Mouse (Mus musculus): ENCODE measurements around the gene Cxcl2. TPM values are rescaled to one million over a fixed set of nuclear protein-coding genes. Genes with fewer than 3 reads are reported as not detected.

Cxcl2 gene
- 0.37 TPM in 1 of 2 replicates, not detected in the other for polyA plus RNA-seq (2012; rRNA removed)

- DNase-seq (ENCODE audit: low spot score), result no peak
Observed at GRCm38 (mm10) chr5:90903339-90904020, at the start of gene Cxcl2. Gene Cxcl2, plus strand, starts transcription at chr5:90903871.

DNA sequence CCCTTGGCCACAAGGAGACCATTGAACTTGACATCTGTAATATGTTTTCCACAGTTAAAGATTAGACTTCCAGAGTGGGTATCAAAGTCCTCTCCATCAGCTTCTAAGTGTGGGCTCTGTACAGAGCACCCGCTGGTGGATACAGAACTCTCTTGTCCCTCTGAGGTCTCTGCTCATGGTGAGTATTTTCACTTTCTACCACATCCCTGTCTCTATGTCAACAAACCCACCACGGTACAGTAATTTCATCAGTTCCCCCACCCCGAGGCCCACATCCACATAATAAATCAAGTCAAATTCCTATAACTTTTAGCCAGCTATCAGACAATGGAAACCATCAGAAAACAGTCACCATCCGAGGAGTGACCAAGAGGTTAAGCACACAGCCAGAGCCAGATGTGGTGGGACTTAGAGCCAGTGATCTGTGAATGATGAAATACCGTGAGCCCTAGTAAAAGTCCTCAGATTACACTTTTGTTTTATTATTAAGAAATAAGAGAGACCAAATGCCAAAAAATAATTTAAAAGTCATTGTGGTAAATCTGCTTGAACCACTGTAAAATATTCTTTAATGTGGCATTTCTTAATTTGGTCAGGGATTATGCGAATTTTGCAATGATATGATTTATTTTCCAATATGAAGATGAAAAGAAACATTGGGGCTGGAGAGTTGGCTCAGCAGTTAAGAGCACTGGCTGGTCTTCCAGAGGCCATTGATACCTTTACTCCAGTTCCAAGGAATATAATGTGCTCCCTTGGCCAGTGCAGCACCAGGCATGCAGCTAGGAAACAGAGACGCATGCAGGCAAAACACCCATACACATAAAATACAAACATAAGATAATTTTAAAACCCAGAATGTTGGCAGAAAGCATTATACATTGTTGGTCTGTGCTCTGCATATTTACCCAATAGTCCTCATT lies 48.1 kb upstream of the Cxcl2 start:
- DNase-seq (ENCODE audit: low spot score), result no peak

DNA sequence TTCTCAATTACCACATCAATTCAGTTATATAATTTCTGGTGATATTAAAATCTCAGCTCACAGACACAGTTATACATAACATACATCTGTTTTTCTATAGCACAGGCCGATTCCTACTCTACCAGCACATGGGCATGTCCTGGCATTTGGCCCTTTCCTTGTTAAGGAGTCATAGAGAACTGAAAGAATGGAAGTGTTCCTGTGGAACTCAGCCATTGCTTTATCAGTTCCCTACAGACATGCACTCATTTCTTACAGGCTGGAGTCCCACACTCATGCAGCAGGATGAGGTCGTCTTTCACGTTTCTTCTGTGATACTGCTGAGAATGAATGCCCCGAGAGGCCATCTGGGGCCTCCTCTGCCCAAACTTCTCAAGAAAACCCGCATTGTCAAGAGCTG lies 46.2 kb upstream of the Cxcl2 start:
- DNase-seq (ENCODE audit: low spot score), result no peak

DNA sequence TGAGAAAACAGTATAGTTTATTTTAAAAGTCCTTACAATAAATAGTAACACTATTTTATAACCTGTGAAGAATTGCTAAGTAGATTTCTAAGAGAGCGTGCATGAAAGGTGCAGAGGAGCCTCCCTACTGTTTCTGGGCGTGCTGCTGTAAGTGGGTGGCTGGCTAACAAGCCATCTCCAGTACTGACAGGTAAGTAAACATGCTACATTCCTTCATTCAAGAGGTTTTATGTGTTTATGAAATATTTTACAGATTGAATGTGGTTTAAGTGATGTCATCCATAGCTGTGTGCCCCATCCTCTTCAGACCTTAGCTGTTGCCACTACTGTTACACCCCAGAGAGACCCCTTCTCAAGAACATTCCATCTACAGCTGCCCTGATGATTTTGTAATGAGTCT lies 45.2 kb upstream of the Cxcl2 start:
- no peak for DNase-seq (ENCODE audit: low spot score)

GRCm38 (mm10) chr5:90859031-90859430 lies 44.6 kb upstream of the Cxcl2 start:
- DNase-seq (ENCODE audit: low spot score), result no peak

GRCm38 (mm10) chr5:90861876-90862375 lies 41.7 kb upstream of the Cxcl2 start:
- DNase-seq (ENCODE audit: low spot score), result no peak

- DNase-seq (ENCODE audit: low spot score), result no peak
Observed at GRCm38 (mm10) chr5:90866770-90867169, 36.9 kb upstream of the Cxcl2 start.

GRCm38 (mm10) chr5:90872377-90872776 lies 31.3 kb upstream of the Cxcl2 start:
- DNase-seq (ENCODE audit: low spot score), result no peak

DNA sequence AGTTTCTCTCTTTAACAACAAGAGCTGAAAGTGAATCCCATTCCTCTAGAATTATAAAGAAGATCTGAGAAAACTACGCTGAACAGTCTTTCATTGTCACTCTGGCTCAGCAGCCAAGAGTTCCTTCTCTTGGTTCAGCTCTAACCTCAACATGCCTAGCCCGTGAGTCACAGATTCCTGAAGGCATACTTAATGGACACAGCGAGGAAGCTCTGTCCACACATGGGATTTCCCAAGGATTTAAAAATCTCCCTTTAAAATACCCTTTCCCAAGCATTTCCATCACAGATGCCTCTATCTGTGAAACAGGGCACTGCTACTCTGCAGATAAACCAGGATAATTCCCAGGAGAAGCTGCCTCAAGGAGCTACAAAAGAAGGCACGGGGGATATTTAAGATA lies 27.6 kb upstream of the Cxcl2 start:
- no peak for DNase-seq (ENCODE audit: low spot score)

DNA sequence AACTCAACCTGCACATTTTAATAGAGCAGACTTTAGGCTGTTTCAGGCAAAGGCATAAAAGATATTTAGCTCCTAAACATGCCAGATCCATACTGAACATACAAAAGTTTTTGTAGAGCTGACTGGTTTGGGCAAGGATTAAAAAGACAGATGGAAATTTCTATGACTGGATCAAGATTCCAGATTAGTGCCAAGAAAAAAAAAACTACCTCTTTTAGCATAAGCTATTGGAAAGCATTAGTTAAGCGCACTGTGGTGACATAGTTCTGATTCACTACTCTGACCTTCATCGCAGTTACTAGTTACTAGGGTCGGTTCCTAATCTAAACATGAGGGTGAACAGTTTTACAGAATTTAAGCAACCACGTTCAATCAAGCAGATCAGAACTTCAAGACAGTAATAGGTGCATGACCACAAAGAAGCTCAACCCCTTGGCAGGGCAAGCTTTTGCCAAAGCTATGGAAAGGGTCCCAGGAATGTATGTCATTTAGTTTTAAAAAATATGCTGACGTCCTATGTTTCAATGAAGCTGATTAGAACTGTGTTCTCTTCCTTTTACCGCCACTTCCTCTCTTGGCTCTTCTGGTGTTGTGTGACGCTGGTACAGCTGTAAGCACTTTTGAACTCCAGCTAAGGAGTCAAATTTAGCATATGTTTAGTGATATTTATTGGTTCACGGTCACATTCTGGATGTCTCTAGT lies 27.0 kb upstream of the Cxcl2 start:
- no peak for DNase-seq (ENCODE audit: low spot score)

- DNase-seq (ENCODE audit: low spot score), result no peak
Observed at GRCm38 (mm10) chr5:90877173-90877512, 26.5 kb upstream of the Cxcl2 start.

- no peak for DNase-seq (ENCODE audit: low spot score)
Observed at GRCm38 (mm10) chr5:90879307-90880014, 24.2 kb upstream of the Cxcl2 start.

GRCm38 (mm10) chr5:90880335-90880850 lies 23.3 kb upstream of the Cxcl2 start:
- no peak for DNase-seq (ENCODE audit: low spot score)

DNA sequence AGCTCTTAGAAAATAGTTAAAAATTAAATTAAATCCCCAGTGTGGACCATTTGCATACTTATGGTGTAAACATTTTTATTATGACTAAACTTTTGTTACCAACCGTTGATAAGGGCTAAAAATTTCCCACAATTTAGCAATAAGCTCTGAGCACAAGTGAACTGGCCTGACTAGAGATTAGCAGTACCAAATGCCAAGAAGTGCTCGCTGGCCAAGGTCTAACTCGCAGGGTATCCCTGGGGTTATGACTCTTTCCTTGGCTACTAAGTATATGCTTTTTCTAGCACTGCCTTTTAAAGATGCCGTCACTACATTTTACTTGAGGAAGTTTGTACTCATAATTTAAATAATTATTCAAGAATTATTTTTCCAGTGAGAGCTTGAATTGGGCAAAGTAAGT lies 22.6 kb upstream of the Cxcl2 start:
- DNase-seq (ENCODE audit: low spot score), result no peak

- DNase-seq (ENCODE audit: low spot score), result no peak
Observed at GRCm38 (mm10) chr5:90881682-90882081, 22.0 kb upstream of the Cxcl2 start.

- no peak for DNase-seq (ENCODE audit: low spot score)
Observed at GRCm38 (mm10) chr5:90882146-90882545, 21.5 kb upstream of the Cxcl2 start.

DNA sequence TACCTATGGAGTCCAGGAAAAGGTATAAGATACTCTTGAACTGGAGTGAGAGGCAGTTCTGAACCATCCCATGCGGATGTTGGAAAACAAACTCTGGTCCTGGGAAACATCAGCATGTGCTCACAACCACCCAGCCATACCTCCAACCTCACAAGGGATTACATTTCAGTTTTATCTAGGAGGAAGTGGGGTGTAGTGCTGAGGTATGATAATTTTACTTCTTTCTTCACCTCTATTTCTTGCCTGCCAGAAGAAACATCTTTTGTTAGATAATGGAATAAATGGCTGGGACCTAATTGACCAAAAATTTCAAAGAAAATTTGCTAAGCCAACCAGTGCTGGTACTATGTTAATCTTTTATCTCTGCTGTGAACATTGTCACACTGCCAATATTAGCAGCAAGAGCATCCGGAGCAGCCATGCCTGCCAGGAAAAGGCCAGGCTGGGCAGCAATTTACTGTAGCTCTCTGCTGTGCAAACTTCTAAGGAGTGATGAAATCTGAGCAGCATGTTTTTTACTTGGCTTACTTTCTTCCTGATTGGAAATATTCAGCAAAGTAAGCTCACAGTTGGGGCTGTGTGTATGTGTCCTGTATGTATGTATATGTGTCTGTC lies 18.9 kb upstream of the Cxcl2 start:
- no peak for DNase-seq (ENCODE audit: low spot score)

DNA sequence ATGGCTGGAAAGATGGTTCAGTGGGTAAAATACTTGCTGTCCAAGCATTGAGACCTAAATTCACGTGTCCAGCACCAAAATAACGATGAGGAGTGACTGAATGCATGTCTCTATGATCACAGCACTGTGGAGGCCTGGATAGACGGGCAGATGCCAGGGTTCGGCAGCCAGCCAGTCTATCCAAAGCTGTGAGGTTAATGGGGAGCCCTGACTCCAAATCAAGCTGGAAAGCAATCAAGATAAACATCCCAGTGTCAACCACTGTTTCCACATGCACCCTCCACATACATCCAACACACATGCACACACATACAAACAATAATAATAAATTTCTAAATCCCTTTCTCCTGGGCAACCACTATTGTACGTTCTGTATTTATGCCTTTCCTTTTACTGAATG lies 15.0 kb upstream of the Cxcl2 start:
- DNase-seq (ENCODE audit: low spot score), result no peak

- DNase-seq (ENCODE audit: low spot score), result peak; percentile 24
Observed at GRCm38 (mm10) chr5:90890519-90891463, 12.9 kb upstream of the Cxcl2 start, which contains the start of gene Cxcl1. Gene Cxcl1, plus strand, starts transcription at chr5:90891241.

- no peak for DNase-seq (ENCODE audit: low spot score)
Observed at GRCm38 (mm10) chr5:90891464-90891813, 12.2 kb upstream of the Cxcl2 start.
